Mouse (Mus musculus) MEL (cell line): ENCODE measurements around the gene Msi2. TPM values are rescaled to one million over a fixed set of nuclear protein-coding genes. Genes with fewer than 3 reads are reported as not detected.

Source experiments
- DNase-seq: peaks from one replicate; pipeline ENCODE4 v3.0.0; 2011; ENCODE audit warnings: low read depth, low spot score
- H3K27ac ChIP-seq: 2 replicates; pipeline ENCODE4 v1.5.1; 2012; ENCODE audit warnings: low read depth, mild to moderate bottlenecking, control low read depth, low read length, moderate library complexity; ENCODE audit not compliant: control insufficient read depth
- H3K27me3 ChIP-seq, 2 experiments: fragments of 150-350 bp in 1 of 2; sonication (generic) in 1 of 2; 2 replicates each; pipeline ENCODE4 v1.6.1; 2012; ENCODE audit warnings: low read length in 2 of 2, mild to moderate bottlenecking in 2 of 2, improper control_type of control experiment in 1 of 2, moderate library complexity in 1 of 2; ENCODE audit not compliant: insufficient read depth in 2 of 2, control insufficient read depth in 1 of 2
- H3K36me3 ChIP-seq, 2 experiments: 2 replicates each; pipeline ENCODE4 v1.6.1; 2012 to 2014; ENCODE audit warnings: low read length in 2 of 2, improper control_type of control experiment in 1 of 2, inconsistent platforms in 1 of 2, mild to moderate bottlenecking in 1 of 2; ENCODE audit not compliant: insufficient read depth in 2 of 2, control insufficient read depth in 1 of 2
- H3K4me1 ChIP-seq, 2 experiments: fragments of 150-350 bp in 1 of 2; sonication (generic) in 1 of 2; 2 replicates each; pipeline ENCODE4 v1.6.1; 2012; ENCODE audit warnings: low read length in 2 of 2, improper control_type of control experiment in 1 of 2, mild to moderate bottlenecking in 1 of 2; ENCODE audit not compliant: insufficient read depth in 2 of 2, control insufficient read depth in 1 of 2
- H3K4me3 ChIP-seq, 2 experiments: fragments of 150-350 bp in 1 of 2; sonication (generic) in 1 of 2; 2 replicates each; pipeline ENCODE4 v1.5.1; 2012; ENCODE audit warnings: low read depth in 2 of 2, low read length in 2 of 2, mild to moderate bottlenecking in 2 of 2, moderate library complexity in 2 of 2, control low read depth in 1 of 2, improper control_type of control experiment in 1 of 2; ENCODE audit not compliant: control insufficient read depth in 1 of 2, insufficient read depth in 1 of 2
- H3K79me2 ChIP-seq: 2 replicates; pipeline ENCODE4 v1.6.1; 2012; ENCODE audit warnings: mild to moderate bottlenecking, low read length, moderate library complexity; ENCODE audit not compliant: control insufficient read depth, poor library complexity, insufficient read depth
- H3K9ac ChIP-seq: 2 replicates; pipeline ENCODE4 v1.6.1; 2012; ENCODE audit warnings: low read depth, mild to moderate bottlenecking, control low read depth, low read length, moderate library complexity; ENCODE audit not compliant: control insufficient read depth, poor library complexity, severe bottlenecking
- H3K9me3 ChIP-seq: fragments of 150-350 bp; sonication (generic); replicated peaks from 2 replicates; pipeline ENCODE4 v1.6.1; 2012; ENCODE audit warnings: mild to moderate bottlenecking, low read length, improper control_type of control experiment, moderate library complexity; ENCODE audit not compliant: insufficient read depth
- BHLHE40 ChIP-seq: IDR thresholded peaks from 2 replicates; pipeline ENCODE4 v1.6.1; 2012; ENCODE audit warnings: low read depth, mild to moderate bottlenecking, inconsistent platforms, low read length, improper control_type of control experiment, borderline replicate concordance
- CHD2 ChIP-seq: IDR thresholded peaks from 2 replicates; pipeline ENCODE4 v1.6.1; 2011; ENCODE audit warnings: low read length, improper control_type of control experiment
- CTCF ChIP-seq, 3 experiments: IDR thresholded peaks in 2 of 3; conservative IDR thresholded peaks in 1 of 3; 2 replicates each; pipeline ENCODE4 v1.5.1; 2011 to 2012; ENCODE audit warnings: low read length in 3 of 3, low read depth in 2 of 3, mild to moderate bottlenecking in 2 of 3, improper control_type of control experiment in 1 of 3, inconsistent platforms in 1 of 3, mixed read lengths in 1 of 3, moderate library complexity in 1 of 3; ENCODE audit not compliant: control insufficient read depth in 1 of 3, insufficient read depth in 1 of 3, poor library complexity in 1 of 3, severe bottlenecking in 1 of 3
- ELF1 ChIP-seq: IDR thresholded peaks from 2 replicates; pipeline ENCODE4 v1.6.1; 2014; ENCODE audit warnings: low read depth, mild to moderate bottlenecking, inconsistent platforms, low read length, improper control_type of control experiment, moderate library complexity
- EP300 ChIP-seq, 2 experiments: IDR thresholded peaks; 2 replicates each; pipeline ENCODE4 v1.6.1; 2011; ENCODE audit warnings: improper control_type of control experiment in 2 of 2, low read length in 2 of 2, low read depth in 1 of 2, mild to moderate bottlenecking in 1 of 2
- GATA1 ChIP-seq: IDR thresholded peaks from 2 replicates; pipeline ENCODE4 v1.6.1; 2011; ENCODE audit warnings: low read depth, low read length, improper control_type of control experiment
- JUND ChIP-seq: IDR thresholded peaks from 2 replicates; pipeline ENCODE4 v1.6.1; 2011; ENCODE audit warnings: low read depth, mild to moderate bottlenecking, improper control_type of control experiment, low read length
- KAT2A ChIP-seq: conservative IDR thresholded peaks from 2 replicates; pipeline ENCODE4 v1.6.1; 2012; ENCODE audit warnings: low read depth, low read length, improper control_type of control experiment, inconsistent platforms
- MAZ ChIP-seq: IDR thresholded peaks from 2 replicates; pipeline ENCODE4 v1.6.1; 2012; ENCODE audit warnings: low read depth, mild to moderate bottlenecking, inconsistent platforms, low read length, improper control_type of control experiment
- POLR2AphosphoS2 ChIP-seq: IDR thresholded peaks from 2 replicates; pipeline ENCODE4 v1.6.1; 2011; ENCODE audit warnings: low read length, improper control_type of control experiment
- RAD21 ChIP-seq: IDR thresholded peaks from 2 replicates; pipeline ENCODE4 v1.6.1; 2011; ENCODE audit warnings: mild to moderate bottlenecking, low read depth, low read length, improper control_type of control experiment
- SIN3A ChIP-seq: IDR thresholded peaks from 2 replicates; pipeline ENCODE4 v1.6.1; 2012; ENCODE audit warnings: low read length, improper control_type of control experiment, inconsistent platforms
- TAL1 ChIP-seq: IDR thresholded peaks from 2 replicates; pipeline ENCODE4 v1.6.1; 2012; ENCODE audit warnings: mild to moderate bottlenecking, inconsistent platforms, low read length, moderate library complexity, mixed read lengths
- TCF12 ChIP-seq: IDR thresholded peaks from 2 replicates; pipeline ENCODE4 v1.6.1; 2014; ENCODE audit warnings: low read depth, mild to moderate bottlenecking, inconsistent platforms, low read length, improper control_type of control experiment, moderate library complexity
- UBTF ChIP-seq: IDR thresholded peaks from 2 replicates; pipeline ENCODE4 v1.6.1; 2012; ENCODE audit warnings: low read depth, mild to moderate bottlenecking, inconsistent platforms, low read length, improper control_type of control experiment, moderate library complexity, borderline replicate concordance; ENCODE audit not compliant: insufficient read depth
- USF1 ChIP-seq: IDR thresholded peaks from 2 replicates; pipeline ENCODE4 v1.6.1; 2014; ENCODE audit warnings: low read depth, mild to moderate bottlenecking, inconsistent platforms, low read length, improper control_type of control experiment, moderate library complexity
- ZC3H11A ChIP-seq: IDR thresholded peaks from 2 replicates; pipeline ENCODE4 v1.6.1; 2012; ENCODE audit warnings: low read depth, mild to moderate bottlenecking, inconsistent platforms, low read length, improper control_type of control experiment
- ZMIZ1 ChIP-seq: IDR thresholded peaks from 2 replicates; pipeline ENCODE4 v1.6.1; 2012; ENCODE audit warnings: low read depth, mild to moderate bottlenecking, inconsistent platforms, low read length, improper control_type of control experiment, moderate library complexity
- polyA plus RNA-seq, 2 experiments: library from polyadenylated mRNA; stranded (reverse) in 1 of 2; unstranded in 1 of 2; fragments of >175 nt in 1 of 2; fragments of >200 nt in 1 of 2; gene quantifications; 2 replicates each; pipeline versions ENCODE4 v1.2.1 to v1.2.4; 2012; ENCODE audit warnings: low replicate concordance in 2 of 2, low read depth in 1 of 2; ENCODE audit not compliant: insufficient read length in 2 of 2, insufficient read depth in 1 of 2, missing spikeins in 1 of 2
- total RNA-seq: library from RNA; depleted of rRNA; stranded (reverse); fragments of 300-350 nt; gene quantifications from 2 replicates; pipeline ENCODE4 v1.2.3, GENCODE M21; 2012

Msi2 gene
- total and polyA plus RNA-seq, 3 experiments, result 16.2 to 29.7 TPM; not detected in 1

- no peak for DNase-seq
- no peak overlapping the region for H3K27ac ChIP-seq
Observed at GRCm38 (mm10) chr11:88518361-88518760, 200.0 kb downstream of the Msi2 start.

GRCm38 (mm10) chr11:88516596-88517485 lies 201.5 kb downstream of the Msi2 start:
- no peak overlapping the region for H3K9ac ChIP-seq
- no peak overlapping the region for H3K4me3 ChIP-seq
- no peaks in the 10 kb centered on the region for H3K27me3 ChIP-seq
- TF ChIP-seq TCF12, result no peak
- no peak for TF ChIP-seq ZMIZ1
- TF ChIP-seq ZC3H11A, result no peak
- TF ChIP-seq, all 39 proteins: peak for 0
- DNase-seq, result no peak
- H3K9me3 ChIP-seq, result no peaks in the 10 kb centered on the region
- no peaks in the 10 kb centered on the region for H3K4me1 ChIP-seq
- H3K79me2 ChIP-seq, result no peaks in the 10 kb centered on the region
- H3K27ac ChIP-seq, result no peak overlapping the region
- H3K36me3 ChIP-seq, result no peaks in the 10 kb centered on the region; a peak in 1 of 4 replicates

More at GRCm38 (mm10) chr11:88518361-88518760, 200.0 kb downstream of the Msi2 start:
- Histone ChIP-seq H3K9me3 (no peaks in the 10 kb centered on the region), H3K79me2 (no peaks in the 10 kb centered on the region), H3K4me3 (no peak overlapping the region), H3K27me3 (no peaks in the 10 kb centered on the region), H3K36me3 (peaks cover 0 to 2% of the 10 kb centered on the region in 2 experiments; a peak in 2 of 4 replicates), H3K9ac (no peak overlapping the region), H3K4me1 (no peaks in the 10 kb centered on the region)
- no peak for TF ChIP-seq BHLHE40
- no peak for TF ChIP-seq RAD21
- no peak for TF ChIP-seq POLR2AphosphoS2
- no peak for TF ChIP-seq EP300 (IDR thresholded peaks at IDR 0.05; ENCODE audit: low read depth in 1 of 2, low read length in 2 of 2)
- TF ChIP-seq USF1, result no peak
- TF ChIP-seq TAL1, result no peak
- no peak for TF ChIP-seq KAT2A
- no peak for TF ChIP-seq CTCF (IDR thresholded peaks at IDR 0.05 in 2 of 3, conservative IDR thresholded peaks at IDR 0.05 in 1 of 3; ENCODE audit: control insufficient read depth in 1 of 3, insufficient read depth in 1 of 3, low read depth in 2 of 3, low read length in 3 of 3, poor library complexity in 1 of 3, severe bottlenecking in 1 of 3)
- TF ChIP-seq UBTF, result no peak
- TF ChIP-seq ELF1, result no peak
- no peak for TF ChIP-seq GATA1
- TF ChIP-seq ZMIZ1, result no peak
- TF ChIP-seq SIN3A, result no peak
- no peak for TF ChIP-seq JUND
- no peak for TF ChIP-seq ZC3H11A
- TF ChIP-seq CHD2, result no peak
- TF ChIP-seq MAZ, result no peak
